Mouse (Mus musculus) kidney, postnatal 10 days (tissue): ENCODE measurements around the gene Itpk1.
A peak's percentile ranks its signal among the peaks of the same experiment; 100 is the strongest.

ENCODE experiments used
- DNase-seq: peaks from one replicate; pipeline ENCODE4 v3.0.0; 2021; ENCODE audit warnings: mixed read lengths

The Itpk1 gene

DNA sequence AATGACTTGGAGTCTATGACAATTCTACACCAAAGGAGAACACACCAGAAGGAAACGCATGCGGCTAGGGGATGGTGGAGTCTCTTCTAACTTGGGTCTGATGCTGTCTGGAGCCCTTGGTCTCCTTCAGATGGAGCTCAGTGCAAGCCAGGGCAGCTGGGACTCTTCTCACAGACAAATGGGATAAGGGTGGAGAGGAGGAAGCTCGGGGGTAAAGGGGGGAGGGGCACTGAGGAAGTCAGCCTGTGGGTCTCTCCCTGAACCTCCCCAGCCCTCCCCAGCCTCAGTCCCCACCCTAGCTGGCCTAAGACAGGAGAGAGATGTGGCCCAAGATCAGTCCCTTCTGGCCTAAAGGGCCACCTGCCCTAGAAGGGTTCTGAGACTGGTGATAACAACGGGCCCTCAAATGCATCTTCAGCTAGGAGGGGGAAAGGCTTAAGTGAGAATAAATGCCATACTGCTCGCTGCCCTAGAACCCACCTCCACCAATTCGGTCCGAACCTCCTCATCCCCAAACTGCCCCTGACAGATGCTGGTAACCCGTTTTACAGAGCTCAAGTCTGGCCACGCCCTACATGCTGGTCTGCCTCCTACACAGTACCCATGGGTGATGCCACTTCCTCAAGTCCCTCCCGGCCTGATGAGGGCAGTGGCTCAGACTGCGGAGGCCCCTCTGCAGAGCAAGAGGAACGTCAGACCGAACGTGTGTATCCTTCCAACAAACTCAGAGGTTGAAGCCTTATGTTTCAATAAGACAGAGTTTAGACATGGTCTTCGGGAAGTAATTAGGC lies 14.8 kb downstream of the Itpk1 start:
- DNase-seq = peak; percentile 74

DNA sequence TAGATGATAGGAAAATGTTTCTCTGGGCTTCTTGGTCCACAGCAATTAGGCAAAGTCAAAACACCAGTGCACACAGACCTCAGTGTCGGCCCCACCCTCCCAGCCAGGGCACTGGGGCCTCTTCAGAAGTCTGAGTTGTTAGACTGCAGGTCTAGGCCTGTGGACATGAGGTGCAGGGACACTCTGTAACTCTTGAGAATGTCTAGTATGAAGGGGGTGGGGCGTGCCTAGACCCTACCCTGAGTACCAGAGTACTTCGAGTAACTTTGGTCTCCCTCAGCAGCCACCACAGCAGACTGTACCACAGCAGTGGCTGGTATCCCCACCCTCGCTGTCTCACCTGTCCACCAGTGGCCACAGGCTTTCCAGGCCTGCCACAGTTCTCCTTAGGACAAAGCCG lies 18.4 kb downstream of the Itpk1 start:
- no peak for DNase-seq

DNA sequence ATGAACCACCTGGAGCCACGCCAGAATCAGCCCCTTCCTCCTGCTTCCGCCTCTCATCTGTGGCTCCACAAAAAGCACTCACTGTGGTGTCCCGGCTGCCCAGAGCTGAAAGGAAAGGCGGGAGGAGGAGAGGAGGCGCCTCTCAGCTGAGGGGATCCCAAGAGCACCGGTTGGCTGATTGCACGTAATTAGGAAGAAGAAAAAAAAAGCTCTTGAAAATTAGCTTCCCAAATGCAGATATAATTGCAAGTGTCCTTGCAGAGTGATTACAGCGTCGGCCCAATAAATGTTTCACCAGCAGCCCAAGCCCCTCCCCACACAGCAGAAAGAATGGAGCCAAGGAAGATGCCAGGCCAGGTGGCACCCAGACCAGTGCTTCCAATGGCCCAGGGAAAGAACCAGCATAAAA lies 19.2 kb downstream of the Itpk1 start:
- no peak for DNase-seq

DNA sequence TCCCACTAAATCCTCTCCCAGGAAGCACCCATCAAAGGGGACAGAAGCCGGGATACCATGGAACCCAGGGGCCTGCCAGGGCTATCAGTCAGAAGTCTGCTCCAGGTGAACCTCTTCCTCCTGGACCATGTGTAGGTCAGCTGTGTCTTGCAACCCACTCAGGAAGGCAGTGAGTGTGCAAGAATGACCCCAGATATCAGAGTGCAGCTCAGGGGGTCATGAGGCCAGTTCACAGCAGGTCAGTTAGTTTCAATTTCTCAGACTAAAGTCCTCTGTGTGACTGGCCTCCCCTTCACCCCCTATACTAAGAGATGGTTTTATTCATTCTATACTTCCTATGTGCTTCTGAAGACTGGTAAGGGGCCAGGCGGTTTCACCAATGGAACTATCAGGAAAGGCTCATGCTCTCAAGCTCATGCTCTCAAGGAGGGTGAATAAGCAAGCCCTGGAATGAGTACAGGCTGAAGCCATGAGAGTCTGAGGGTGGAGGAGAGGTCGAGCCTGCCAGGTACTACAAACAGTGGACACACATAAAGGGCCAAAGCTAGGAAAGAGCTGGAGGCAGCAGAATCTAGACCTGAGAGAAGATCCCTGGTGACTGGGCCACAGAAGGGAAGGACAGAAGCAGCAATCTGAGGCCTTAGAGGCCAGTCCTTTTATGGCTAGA lies 19.9 kb downstream of the Itpk1 start:
- DNase-seq = no peak

DNA sequence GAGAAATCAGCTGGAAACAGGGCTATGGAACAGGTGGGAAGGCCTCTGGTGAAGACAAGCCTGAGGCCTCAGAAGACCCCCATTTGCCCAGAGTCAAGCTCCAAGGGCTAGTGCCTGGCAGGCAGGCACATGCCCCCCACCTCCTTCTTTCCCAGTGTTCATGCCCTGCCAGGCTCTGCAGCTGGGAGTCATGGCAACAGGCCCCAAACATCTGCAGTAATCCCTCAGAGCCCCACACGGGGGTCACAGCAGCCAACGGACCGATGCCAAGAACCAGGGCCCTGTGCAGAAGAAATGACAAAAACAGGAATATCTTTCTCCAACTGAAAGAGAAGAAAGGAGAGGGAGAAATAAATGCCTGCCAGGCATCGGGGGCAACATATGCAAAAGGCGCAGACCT lies 20.8 kb downstream of the Itpk1 start:
- DNase-seq = no peak

DNA sequence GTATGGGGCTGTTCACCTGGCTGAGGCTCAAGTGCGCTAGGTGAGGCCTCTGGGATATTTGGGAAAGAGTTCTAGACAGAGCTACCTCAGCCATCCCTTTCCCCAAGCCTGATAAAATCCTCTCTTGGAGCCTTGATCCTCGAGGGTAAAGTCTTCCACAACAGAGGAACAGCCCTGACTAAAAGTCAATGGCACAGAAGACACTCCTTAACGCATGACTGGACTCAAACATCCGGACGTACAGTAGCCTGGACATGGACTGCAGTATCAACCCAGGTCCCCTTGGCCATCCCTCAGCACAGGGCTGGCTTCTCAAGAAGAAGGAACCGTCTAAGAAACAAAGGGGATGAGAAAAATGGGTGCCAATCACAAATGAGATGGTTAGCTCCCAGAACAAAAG lies 21.3 kb downstream of the Itpk1 start:
- no peak for DNase-seq

DNA sequence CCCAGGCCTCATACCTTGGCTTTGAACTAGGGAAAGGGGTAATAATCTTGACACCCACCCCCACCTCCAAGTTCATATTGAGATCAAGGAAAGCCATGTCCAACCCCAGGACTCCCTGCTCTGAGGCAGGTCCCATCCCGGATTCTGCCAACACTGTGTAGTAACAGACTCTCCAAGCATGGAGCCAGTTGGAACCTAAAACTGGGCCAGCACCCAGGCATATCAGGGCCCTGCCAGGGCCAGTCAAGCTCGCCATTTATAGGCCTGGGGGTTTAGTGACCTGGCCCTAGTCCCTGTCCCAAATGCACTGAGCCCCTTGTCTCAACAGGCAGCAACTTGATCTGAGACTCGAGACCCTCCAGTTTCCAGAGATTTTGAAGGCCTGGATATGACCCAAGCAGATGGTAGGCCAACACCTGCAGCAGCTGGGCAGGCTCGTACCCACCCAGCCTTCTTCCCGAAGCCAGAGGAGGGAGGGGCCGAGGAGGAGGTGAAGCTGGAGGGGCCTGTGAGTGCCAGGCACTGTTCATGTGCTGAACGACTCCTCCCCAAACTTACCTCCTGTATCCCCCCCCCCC lies 21.9 kb downstream of the Itpk1 start:
- no peak for DNase-seq

DNA sequence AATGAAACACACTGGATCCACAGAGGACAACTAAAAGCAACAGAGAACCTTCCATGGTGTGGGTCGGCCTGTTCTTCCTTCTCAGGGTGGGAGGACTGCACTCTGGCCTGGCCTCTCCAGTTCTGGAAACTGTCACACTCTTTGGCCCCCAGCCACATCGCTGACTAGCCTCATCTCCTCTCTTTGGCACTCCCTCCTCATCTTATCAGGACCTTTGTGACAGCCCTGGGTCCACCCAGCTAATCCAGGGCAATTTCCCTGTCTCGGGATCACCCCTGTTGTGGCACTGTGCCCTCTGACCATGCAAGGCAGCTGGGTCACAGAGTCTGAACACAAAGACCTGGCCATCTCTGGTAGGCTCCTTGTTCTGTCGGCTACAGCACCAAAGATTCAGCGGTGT lies 22.6 kb downstream of the Itpk1 start:
- DNase-seq = no peak

DNA sequence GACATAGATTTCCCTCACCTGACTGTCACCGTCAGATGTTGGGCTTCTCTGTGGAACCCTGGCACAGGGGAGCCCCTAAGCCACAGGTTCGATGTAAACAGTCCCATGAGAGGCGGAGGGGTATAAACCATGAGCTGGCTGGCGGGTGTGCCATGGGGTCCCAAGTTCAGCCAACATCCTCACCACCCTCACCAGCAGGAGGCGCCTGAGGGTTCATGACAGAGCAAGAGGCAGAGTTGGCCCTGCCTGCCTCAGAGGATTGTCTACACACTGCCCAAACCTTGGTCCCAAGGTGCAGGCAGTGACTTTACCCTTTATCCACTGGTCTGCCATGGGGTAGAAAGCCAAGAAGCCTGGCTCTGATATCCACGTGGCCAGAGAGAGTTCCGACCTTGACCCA lies 23.1 kb downstream of the Itpk1 start:
- peak; percentile 55 for DNase-seq

DNA sequence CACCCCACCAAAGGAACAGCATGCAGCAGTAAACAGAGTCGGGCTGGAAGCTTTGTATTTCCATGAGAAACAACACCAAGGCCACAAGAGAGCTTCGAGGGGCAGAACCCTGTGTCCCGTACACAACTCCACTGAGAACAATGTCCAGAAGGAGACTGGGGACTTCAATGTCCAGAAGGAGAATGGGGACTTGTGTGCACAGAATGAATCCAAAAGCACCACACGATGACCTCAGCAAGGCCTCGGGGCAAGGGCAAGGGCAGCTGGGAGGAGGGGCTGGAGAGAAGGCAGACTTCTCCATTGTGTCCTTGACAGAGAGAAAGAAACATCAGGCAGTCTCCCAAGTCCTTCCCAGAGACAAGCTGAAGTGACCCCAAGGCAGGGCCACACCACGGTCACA lies 25.9 kb downstream of the Itpk1 start:
- no peak for DNase-seq

DNA sequence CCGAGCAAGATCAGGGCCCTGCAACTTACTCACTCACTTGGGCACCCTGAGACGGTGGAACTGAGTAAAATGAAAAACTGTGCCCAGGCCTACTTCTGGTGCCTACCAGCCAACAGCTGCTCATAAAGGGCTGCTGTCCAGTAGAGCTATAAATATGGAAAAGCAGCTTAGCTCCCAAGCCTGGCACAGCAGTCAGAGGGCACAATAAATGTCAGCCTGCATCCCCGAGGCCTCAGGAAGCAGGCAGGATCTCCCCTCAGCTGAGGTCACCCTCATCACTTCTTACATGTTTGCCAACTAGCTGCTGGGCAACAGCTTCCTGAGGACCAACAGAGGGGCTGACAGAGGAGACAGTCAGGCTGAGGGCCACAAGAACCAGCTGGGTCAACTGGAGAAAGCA lies 27.6 kb downstream of the Itpk1 start:
- no peak for DNase-seq

DNA sequence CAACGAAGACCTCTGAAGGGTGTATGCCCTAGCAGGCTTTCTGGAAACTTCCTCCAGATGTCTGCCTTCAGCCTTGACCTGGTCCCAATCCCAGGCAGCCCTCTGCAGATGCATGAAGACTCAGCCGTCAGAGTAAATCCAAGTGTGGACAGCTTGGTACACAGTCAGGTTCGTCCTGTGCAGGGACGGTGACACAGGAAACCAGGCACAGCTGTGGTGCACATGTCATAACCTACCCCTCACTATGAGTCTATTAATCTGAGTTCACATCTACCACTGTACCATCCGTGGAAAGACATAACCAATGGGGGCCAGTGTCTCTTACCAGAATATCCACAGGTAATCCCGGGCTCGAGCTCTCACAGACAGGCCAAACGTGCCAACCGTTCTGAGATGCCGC lies 30.2 kb downstream of the Itpk1 start:
- DNase-seq = no peak

DNA sequence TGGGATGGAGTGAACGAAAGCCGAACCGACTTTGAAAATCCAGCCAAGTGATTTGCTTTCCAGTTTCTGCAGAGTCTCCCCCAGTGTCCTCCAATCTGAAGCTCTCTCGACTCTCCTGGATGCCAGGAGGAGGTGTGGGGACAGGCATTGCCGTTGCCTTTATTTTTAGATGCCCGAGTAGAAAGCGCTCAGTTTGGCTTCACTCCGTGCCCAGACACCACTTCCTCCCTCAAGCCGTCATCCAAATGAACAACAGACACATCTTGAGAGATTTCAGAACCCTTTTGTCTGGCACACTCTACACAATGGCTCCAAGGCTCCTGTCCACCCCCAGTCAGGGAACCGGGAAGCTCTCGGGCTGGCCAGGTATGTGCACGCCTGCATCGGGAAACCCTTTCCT lies 30.6 kb downstream of the Itpk1 start:
- DNase-seq = no peak

DNA sequence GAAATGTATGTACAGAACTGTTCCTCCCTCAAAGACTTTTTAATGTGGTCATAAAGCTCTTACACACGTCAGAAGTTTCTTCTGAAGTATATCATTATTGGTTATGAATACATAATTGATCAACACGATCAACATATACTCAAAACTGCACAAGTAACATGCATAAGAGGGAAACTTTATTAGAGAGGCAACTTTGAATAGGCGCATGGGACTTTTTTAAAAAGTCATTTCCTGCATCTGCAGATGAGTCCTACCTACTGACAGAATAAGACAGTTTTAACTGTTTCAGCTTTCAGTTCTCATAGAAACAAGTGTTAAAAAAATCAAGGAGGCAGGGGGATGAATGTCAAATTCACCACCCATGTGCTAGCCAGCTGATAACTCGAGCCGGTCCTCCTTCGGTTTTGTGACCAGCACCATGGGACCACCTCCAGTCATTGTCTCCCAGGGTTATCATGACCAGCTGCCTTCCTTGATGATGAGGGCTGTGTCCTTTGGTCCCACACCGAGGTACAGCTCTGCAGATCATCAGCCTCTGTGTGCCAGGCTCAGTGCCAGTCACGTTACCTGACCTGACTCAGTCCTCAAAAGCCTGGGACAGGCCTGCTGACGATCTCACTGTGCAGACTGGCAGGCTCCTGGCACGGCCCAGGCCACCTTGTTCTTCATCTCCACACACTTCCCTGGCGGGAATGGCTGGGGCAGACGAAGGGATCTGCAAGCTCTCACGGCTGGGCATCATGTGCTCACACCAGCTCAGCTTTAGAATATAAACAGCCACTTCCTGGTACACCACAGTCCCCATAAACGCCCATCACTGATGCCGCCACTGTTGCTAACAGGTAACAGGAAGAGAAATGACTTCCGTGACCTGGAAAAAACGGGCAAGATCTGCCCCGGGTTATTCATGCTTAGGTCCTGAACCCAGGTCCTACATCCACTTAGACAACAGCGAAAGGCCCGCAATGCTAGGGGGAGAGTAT lies 31.6 kb downstream of the Itpk1 start:
- no peak for DNase-seq

DNA sequence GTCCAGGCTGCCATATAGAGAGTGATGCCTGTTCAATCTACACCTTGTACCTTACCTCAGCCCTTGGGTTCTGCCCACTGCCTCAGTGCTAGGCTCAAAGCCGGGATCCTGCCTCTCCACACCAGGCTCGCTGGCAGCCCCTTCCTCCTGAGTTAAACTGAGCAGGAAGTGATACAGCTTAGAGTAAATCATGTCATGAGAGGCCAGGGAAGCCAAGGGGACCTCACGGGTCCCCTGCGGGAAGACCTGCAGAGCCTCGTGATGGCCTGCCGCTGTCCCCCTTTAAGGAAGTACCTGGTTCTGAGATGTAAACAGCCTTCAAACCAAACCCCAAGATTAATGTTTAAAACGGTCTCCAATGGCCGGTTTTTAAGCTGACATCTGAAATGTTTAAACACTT lies 32.6 kb downstream of the Itpk1 start:
- DNase-seq = no peak

DNA sequence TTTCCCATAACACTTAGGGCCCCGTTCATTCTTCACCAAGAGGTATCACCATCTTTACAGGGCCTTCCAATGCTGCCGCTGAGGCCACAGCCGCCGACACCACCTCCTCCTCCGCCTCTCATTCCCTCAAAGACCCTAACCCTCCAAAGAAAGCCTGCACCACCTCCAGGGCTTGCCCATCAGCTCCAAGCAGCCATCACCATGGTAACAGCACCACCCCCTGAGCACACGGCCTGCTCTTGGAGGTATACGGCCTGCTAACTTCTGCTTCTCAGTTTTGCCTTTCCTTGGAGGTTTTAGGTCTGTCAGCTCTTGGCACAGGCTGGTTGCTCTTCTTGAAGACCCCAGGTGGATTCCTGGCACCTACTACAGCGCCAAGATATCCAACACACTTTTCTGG lies 33.9 kb downstream of the Itpk1 start:
- no peak for DNase-seq

DNA sequence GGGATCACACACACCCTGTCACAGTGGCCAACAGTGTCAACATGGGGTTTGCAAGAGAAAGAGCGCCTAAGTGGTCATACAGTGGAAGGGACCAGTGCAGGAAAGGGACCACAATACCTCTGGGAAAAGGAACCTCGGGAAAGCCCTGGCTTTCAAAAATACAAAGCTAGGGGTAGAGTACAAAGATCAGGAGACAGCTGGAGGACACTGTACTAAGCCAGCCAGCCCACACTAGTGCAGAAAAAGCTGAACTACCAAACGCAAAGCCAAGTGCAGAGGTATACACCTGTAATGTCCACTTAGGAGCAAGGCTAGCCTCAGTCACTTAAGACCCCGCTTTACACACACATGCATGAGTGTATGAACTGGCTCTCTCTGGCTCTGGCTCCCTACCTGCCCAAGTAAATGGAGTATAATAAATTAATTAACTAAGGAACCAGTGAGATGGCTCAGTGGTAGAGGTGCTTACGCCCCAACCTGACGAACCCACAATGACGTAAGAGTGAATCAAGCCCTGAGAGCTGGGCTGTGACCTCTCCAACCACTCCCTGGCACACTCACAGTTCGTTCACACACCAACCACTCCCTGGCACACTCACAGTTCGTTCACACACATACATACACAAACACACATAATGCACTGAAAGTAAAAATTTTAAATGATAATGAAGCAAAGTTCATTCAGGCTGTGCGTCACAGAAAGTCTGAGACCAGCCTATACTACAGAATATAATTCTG lies 39.1 kb downstream of the Itpk1 start:
- no peak for DNase-seq

DNA sequence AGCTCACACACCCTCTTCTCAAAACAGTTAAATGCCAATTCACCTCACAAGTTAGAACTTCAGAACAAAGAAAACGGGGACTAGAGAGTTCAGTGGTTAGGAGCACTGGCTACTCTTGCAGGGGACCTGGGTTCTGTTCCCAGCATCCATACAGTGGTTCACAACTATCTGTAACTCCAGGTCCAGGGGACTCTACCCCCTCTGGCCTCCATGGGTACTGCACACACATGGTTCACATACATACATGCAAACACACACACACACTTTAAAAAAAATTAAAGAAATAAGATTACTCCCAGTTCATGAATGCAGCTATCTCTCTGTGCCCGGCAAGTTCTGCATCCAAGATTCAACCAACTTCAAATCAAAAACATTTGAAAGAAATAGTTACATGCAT lies 40.7 kb downstream of the Itpk1 start:
- no peak for DNase-seq

DNA sequence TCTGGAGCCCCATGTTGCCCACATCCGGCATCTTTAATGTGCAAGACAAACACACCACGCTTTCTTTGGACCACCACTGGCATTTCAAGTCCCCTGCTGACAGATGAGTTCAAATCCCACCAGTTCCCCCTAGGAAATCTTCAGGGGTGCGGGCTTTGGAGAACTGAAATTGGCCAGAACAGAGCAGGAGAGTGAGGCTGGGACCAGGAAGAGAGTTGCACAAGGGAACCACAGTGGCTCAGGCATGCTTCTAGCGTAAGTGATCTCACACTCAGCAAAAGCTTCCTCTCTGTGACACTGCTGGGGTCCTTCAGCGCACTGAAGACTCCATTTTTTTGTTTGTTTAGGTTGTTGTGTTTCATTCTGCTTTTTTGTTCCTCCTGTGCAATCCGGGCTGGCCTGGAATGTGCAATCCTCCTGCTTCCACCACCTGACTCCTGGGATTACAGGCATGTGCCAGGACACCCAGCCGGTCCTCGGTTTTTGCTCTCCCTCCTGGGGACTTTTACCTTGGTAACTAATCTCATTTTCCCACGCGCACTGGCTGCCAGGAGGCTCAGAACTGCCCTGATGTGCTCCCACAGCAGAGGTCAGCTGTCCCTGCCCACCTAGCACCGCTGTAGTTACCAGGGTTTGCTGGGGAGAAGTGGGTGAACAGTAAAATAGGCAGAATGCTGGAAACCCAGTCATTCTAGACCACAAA lies 41.2 kb downstream of the Itpk1 start:
- no peak for DNase-seq

DNA sequence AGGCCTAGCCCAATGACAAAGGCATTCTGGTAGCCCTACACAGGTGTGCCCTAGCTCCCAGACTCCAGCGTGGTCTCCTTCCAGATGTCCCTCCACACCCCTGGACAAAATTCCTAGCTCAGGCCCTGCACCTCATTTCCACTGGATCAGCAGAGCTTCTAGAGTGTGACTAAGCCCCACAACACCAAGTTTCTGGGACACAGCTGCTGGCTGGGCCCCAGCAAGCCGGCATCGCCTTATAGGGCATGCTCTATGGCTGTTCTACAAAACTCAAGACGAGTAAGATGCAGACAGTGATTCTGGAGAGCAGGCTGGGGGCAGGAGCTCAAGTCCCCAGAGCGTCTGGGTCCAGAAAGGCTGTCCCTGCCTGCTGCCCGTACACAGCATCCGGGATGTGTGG lies 43.0 kb downstream of the Itpk1 start:
- no peak for DNase-seq

DNA sequence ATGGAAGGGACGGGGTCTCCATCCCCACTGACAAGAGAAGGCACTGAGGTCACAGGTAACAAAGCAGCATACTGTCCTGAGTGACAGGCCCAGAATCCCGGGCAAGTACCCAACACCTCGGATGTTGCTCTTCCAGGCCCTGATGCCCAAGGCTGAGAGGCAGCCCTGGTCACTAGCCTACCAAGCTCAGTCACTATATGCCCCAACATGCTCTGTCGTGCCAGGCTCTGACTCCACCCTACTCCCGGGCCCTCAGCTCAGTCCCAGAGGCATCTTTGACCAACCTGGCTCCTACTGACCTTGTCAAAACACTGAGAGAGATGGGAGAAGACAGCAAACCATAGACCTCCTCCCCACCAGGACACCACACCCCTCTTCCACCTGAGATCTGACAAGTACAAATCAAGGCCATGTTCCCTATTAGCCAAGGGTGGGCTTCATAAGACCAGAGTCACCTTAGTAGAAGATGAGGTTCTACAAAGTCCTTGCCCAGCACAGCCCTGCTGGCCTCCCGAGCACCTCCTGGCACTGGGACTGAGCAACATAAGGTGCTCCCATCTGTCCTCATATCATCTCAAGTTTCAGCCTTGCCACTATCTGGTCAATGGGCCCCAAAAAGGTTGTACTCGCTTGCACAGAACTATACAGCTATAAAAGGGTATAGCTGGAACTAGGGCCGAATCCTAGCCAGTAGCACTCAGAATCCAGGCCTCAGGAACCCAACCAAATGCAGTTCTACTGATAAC lies 43.7 kb downstream of the Itpk1 start:
- DNase-seq = no peak
